Mouse (Mus musculus): ENCODE data around the gene Rin1.

The Rin1 gene

GRCm38 (mm10) chr19:5041588-5041987 lies 8.7 kb upstream of the Rin1 start:
- DNase-seq (ENCODE audit: low spot score): no peak

- DNase-seq (ENCODE audit: low spot score): no peak
Observed at GRCm38 (mm10) chr19:5045531-5045930, 4.8 kb upstream of the Rin1 start.

DNA sequence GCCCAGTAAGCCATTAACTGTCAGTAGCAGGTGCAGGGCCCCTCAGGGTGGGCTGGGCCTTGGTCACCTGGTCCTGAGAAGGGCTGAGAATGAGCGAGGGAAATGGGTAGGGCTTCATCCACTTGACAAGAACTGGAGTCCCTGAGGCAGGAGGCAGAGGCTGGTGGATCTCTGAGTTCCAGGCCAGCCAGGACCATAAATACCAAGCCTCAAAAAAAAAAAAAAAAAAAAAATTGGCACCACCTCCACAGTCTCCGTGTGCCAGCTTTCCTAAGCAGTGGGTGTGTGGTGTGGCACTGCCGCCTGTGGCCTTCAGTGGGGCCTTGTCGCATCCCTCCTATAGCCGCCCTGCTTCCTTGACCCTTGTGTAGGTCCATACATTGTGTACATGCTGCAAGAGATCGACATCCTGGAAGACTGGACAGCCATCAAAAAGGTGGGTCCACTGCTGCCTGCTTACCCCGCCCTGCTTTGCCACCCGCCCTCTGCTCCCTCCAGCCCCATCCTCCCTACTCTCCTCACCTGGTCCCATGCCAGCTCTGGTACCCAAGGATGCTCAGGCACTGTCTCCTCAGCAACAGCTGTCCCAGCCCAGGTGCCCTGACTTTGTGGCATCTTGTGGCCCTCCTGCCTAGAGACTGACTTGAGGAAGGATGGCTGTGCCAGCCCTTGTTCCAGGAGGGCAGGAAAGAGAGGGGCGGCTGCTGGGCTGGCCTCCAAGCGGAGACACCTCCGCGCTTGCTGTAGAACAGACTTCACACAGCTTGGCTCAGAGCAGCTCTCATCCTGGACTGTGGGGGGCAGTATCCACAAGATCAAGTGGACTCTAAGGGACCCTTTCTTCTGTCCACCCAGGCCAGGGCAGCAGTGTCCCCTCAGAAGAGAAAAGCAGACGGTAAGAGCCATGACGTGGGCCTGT lies 1.9 kb upstream of the Rin1 start:
- no peak for DNase-seq (ENCODE audit: low spot score)

DNA sequence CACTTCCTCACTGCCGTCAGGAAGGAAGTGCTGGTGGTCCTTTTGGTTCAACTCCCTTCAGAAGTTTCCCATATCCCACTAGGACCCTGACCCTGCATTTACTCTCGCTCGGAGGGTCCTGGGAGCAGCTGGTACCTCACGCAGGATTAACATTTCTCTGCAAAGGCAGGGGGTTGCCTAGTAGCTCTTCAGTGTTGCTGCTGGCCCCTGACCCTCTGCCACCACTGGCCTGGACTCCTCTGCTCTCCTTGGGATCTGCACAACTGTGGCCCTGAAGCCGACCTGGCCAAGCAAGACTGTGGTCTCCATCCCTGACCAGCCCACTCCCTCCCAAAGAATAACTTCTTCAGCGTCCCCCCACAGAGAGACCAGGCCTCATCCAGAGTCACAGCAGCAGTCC lies 956 bp upstream of the Rin1 start:
- DNase-seq (ENCODE audit: low spot score): no peak

DNA sequence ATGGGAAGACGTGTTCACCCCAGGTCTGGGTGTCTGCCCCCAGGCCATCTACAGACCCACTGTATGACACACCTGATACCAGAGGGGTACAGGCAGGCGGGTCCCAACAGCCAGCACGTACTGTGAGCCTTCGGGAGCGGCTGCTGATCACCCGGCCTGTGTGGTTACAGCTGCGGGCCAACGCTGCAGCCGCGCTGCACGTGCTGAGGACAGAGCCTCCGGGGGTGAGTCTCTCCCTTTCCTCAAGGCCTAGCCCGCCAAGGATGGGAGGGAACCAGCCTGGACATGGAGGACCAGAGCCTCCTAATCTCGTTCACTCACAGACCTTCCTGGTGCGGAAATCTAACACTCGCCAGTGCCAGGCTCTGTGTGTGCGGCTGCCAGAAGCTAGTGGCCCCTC lies 750 bp downstream of the Rin1 start:
- DNase-seq (ENCODE audit: low spot score): no peak

GRCm38 (mm10) chr19:5051515-5051914 lies 1.2 kb downstream of the Rin1 start:
- DNase-seq (ENCODE audit: low spot score): no peak

GRCm38 (mm10) chr19:5052166-5052822 lies 2.0 kb downstream of the Rin1 start:
- no peak for DNase-seq (ENCODE audit: low spot score)

DNA sequence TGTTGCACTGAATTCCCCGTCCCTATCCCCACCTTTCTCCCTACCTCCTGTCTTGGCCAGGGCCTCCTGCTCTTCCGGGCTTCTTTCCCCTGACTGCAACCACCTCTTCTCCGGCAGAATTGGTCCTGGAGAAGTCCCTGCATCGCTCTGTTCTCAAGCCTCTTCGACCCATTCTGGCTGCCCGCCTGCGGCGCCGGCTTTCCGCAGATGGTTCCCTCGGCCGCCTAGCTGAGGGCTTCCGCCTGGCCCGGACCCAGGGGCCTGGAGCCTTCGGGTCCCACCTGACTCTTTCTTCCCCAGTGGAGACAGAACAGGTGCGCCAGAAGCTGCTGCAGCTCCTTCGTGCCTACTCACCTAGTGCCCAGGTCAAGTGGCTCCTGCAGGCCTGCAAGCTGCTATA lies 2.6 kb downstream of the Rin1 start:
- DNase-seq (ENCODE audit: low spot score): no peak

DNA sequence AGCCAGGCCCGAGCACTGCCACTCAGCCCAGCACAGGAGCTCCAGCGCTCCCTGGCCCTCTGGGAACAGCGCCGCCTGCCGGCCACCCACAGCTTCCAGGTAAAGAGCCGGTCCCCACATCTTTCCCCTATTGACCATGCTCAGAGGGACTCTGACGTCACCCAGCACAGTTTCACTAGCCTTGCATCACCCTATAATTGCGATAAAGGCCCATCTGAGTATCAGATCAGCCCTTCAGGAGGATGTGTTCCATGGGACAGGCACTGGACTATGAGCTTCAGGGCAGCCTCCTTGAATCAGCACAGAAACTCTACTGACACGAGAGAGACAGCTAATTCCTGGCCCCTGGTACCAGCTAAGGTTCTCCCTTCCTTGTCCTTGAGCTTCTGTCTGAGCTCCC lies 3.6 kb downstream of the Rin1 start:
- no peak for DNase-seq (ENCODE audit: low spot score)

DNA sequence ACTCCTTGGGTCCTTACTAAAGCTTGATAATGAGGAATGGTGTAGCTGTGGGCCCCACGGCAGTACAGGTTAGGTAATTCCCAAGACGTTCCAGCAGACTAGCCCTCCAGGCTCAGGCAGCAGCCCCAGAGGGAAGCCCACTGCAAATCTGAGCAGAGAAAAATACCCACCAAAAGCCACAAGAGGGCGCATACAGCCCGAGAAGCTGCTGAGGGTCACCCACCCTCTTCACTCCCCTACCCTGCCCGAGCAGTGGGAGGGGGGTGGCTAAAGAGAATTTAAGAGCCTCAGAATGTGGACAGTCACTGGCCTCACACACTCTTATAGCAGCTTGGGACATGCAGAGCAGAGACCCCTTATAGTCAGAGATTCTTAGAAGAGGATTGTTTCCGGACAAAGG lies 6.0 kb downstream of the Rin1 start:
- DNase-seq (ENCODE audit: low spot score): no peak

- no peak for DNase-seq (ENCODE audit: low spot score)
Observed at GRCm38 (mm10) chr19:5057876-5058775, 7.8 kb downstream of the Rin1 start.

DNA sequence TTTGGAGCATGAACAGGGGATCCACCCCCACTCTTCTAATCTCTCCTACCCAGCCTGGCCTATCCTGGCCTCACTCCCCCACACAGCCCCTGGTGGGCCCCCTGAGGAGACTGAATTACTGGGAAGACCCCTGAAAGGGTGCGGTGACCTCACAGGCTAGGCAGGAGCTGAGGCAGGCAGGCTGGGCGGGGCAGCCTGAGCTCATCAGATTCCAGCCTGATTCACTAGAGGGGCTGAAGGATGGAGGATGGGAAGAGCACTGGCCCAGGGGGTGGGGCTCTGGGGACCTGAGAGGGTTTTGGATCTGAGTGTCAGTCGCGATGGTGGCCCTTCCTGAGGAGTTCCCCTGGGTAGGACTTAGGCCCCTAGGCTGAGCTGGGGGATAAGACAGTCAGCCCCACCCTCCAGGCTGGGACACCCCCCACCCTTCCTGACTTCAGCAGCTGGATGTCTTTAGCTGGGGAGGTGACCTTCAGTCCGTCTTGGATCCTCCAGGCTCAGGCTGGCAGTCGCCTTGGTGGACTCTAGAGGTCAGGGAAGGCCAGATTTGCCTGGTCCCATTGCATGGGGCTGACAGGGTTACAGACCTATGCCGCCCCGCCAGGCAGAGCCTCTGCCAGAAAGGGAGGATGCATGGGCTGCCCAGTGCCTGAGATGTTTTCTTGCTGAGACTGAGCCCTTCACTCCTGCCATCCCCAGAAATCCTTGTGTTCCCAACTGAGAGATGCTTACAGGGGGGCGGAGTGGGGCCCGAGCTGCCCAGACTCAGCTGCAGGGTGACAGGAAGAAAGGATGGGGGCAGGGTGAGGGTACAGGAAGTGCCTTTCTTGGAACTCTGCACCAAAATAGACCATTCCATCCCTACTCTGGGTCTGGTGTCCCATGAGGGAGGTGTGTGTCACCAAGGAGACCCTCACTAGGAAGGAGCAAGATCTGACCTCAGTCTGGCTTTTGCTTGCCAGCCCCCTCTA lies 8.8 kb downstream of the Rin1 start:
- no peak for DNase-seq (ENCODE audit: low spot score)

DNA sequence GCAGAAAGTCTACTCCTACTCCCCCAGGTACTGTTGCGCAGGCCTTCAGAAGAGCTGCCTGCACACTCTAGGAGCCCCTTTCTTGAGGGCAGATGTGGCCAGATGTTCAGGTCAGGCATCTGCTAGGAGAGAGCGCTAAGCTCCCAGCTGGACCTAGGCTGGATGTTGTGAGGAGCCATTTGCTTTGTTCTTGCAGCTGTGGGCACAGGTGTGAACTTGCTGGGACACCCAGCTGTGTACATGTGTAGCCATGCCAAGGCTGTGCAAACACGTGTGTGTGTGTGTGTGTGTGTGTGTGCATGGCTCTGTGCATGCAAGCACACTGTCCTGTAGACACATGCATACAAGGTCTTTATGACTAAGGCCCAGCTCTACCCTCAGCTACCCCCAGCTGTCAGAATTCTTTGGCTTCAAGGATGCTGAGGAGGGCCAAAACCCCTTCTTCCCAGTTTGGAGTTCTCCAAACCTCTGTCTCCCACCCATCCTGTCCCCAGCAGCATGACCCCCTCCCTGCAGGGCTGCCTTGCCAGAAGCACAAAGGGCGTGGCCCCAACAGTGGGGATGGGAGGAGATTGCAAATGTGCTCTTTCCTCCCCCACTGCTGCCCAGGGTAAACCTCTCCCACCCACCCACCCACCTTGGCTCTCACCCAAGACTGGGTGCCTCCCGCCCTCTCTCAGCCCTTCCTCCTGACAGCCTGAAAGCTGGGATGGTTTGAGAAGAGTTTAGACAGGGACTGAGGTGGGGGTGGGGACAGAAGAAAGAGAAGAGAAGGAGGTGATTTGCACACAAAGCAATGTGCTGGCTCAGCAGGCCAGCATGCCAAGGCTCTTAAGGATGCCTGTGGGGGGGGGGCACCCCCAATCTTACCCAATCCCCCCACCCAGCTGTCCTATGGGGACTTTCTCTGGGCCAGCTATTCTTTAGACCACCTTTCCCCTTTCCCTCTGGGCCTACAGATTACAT lies 10.4 kb downstream of the Rin1 start:
- DNase-seq (ENCODE audit: low spot score): no peak

DNA sequence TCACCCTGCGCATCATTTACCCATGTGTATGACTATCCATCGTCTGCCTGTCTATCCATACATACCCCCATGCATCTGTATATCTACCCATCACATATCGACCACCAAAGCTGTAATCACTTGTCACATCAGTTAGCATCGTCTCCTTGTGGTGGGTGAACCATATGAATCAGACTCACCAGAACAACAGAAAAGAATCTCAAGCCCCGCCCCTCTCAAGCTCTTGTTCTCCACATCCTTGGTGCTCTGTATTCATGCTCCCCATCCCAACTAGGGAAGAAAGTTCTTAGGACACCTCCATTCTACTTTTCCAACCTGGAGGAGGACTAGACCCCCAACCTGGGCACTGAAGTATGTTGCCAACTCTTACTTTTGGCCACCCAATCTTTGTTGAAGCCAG lies 11.8 kb downstream of the Rin1 start:
- no peak for DNase-seq (ENCODE audit: low spot score)

DNA sequence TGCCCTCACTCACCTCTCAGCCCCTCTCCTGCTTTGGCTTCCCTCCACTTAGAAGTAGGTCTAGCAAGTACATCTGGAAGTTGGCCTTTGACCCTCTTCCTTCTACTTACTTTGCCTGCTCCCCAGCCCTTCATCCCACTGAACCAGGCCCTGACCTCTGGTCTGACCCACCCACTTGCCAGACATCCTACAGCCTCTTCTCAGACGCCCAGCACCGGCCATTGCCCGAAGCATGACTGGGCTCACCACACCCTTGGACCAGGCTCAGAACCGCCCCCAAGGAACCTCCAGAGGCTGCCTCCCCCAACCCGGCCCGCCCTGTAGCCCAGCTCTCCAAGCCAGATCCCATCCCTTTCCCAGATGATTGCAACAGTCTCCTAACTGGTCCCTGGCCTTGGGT lies 12.2 kb downstream of the Rin1 start:
- DNase-seq (ENCODE audit: low spot score): no peak

DNA sequence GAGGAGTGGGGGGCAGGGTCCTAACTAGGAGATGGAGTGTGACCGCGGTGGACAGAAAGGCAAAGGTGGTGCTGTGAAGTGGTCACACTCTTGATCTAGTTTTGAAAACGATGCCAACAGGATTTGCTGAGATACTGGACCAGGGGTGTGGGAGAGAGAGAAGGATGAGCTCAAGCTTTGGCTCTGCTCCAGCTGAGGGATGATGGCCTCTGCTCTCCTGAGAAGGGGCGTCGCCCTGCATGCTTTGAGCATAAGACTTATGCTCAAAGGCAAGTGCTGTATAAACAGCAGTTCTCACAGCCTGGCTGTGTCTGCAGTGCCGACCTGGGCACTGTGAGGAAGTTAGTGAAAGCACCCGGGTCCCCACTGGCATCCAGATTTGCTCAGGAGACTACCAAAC lies 14.8 kb downstream of the Rin1 start:
- DNase-seq (ENCODE audit: low spot score): no peak

- DNase-seq (ENCODE audit: low spot score): no peak
Observed at GRCm38 (mm10) chr19:5067040-5067799, 16.9 kb downstream of the Rin1 start.

GRCm38 (mm10) chr19:5067867-5068569 lies 17.7 kb downstream of the Rin1 start, which contains the start of gene Cd248:
Gene Cd248, plus strand, starts transcription at chr19:5068078.
- DNase-seq (ENCODE audit: low spot score): no peak
